Mouse (Mus musculus) CH12.LX (cell line): Measurements from ENCODE around the gene Mybpc1. TPM values are rescaled to one million over a fixed set of nuclear protein-coding genes. Genes with fewer than 3 reads are reported as not detected.

Experiments
- DNase-seq: peaks from one replicate; pipeline ENCODE4 v3.0.0-alpha.2; 2013; ENCODE audit errors: extremely low read depth
- H3K27ac ChIP-seq: 2 replicates; pipeline ENCODE4 v1.5.1; 2012; ENCODE audit warnings: low read depth, mild to moderate bottlenecking, control low read depth, moderate library complexity; ENCODE audit not compliant: insufficient read depth
- H3K27me3 ChIP-seq: replicated peaks from 2 replicates; pipeline ENCODE3; 2012; ENCODE audit warnings: inconsistent platforms
- H3K36me3 ChIP-seq, 2 experiments: replicated peaks in 1 of 2; 2 replicates each; pipeline versions ENCODE3 to v1.6.1; 2012; ENCODE audit warnings: inconsistent platforms in 1 of 2, low read length in 1 of 2, mild to moderate bottlenecking in 1 of 2, mixed read lengths in 1 of 2, moderate library complexity in 1 of 2; ENCODE audit not compliant: control insufficient read depth in 1 of 2, insufficient read depth in 1 of 2
- H3K4me1 ChIP-seq, 2 experiments: 2 replicates each; pipeline ENCODE4 v1.6.1; 2012; ENCODE audit warnings: inconsistent platforms in 1 of 2, moderate library complexity in 1 of 2; ENCODE audit not compliant: insufficient read depth in 2 of 2, control insufficient read depth in 1 of 2
- H3K4me2 ChIP-seq: 2 replicates; pipeline ENCODE4 v1.6.1; 2012; ENCODE audit warnings: low read depth, mild to moderate bottlenecking, control low read depth; ENCODE audit not compliant: poor library complexity, insufficient read depth, severe bottlenecking
- H3K4me3 ChIP-seq, 3 experiments: fragments of 150-350 bp in 1 of 3; sonication (generic) in 1 of 3; replicated peaks in 1 of 3; 2 replicates each; pipeline versions ENCODE3 to v1.5.1; 2011 to 2012; ENCODE audit warnings: low read depth in 2 of 3, low read length in 2 of 3, mild to moderate bottlenecking in 2 of 3, moderate library complexity in 2 of 3, control low read depth in 1 of 3, improper control_type of control experiment in 1 of 3, inconsistent platforms in 1 of 3, mixed read lengths in 1 of 3; ENCODE audit not compliant: poor library complexity in 1 of 3
- H3K79me2 ChIP-seq: replicated peaks from 2 replicates; pipeline ENCODE4 v1.6.1; 2012; ENCODE audit warnings: mild to moderate bottlenecking, moderate library complexity; ENCODE audit not compliant: control insufficient read depth, poor library complexity, insufficient read depth, severe bottlenecking; ENCODE audit errors: extremely low read depth
- H3K9ac ChIP-seq: 2 replicates; pipeline ENCODE4 v1.6.1; 2012; ENCODE audit warnings: low read depth, mild to moderate bottlenecking, control low read depth, moderate library complexity; ENCODE audit not compliant: insufficient read depth
- H3K9me3 ChIP-seq: replicated peaks from 2 replicates; pipeline ENCODE3; 2012; ENCODE audit warnings: low read length, inconsistent platforms, mixed read lengths
- CHD2 ChIP-seq: IDR thresholded peaks from 2 replicates; pipeline ENCODE4 v1.6.1; 2011; ENCODE audit warnings: low read length, improper control_type of control experiment
- CTCF ChIP-seq, 2 experiments: IDR thresholded peaks in 1 of 2; conservative IDR thresholded peaks in 1 of 2; 2 replicates each; pipeline ENCODE4 v1.5.1; 2011 to 2012; ENCODE audit warnings: low read depth in 2 of 2, low read length in 2 of 2, improper control_type of control experiment in 1 of 2, inconsistent platforms in 1 of 2, mild to moderate bottlenecking in 1 of 2, moderate library complexity in 1 of 2
- E2F4 ChIP-seq: IDR thresholded peaks from 2 replicates; pipeline ENCODE4 v1.6.1; 2011; ENCODE audit warnings: low read depth, low read length, improper control_type of control experiment; ENCODE audit not compliant: insufficient replicate concordance
- EP300 ChIP-seq: IDR thresholded peaks from 2 replicates; pipeline ENCODE4 v1.6.1; 2011; ENCODE audit warnings: low read length, improper control_type of control experiment
- JUND ChIP-seq: conservative IDR thresholded peaks from 2 replicates; pipeline ENCODE4 v1.6.1; 2011; ENCODE audit warnings: low read depth, low read length, improper control_type of control experiment
- KAT2A ChIP-seq: IDR thresholded peaks from 2 replicates; pipeline ENCODE4 v1.6.1; 2012; ENCODE audit warnings: low read length, improper control_type of control experiment, inconsistent platforms; ENCODE audit not compliant: insufficient replicate concordance
- MAFK ChIP-seq: IDR thresholded peaks from 2 replicates; pipeline ENCODE4 v1.6.1; 2011; ENCODE audit warnings: low read length, improper control_type of control experiment; ENCODE audit not compliant: insufficient replicate concordance
- MAZ ChIP-seq: IDR thresholded peaks from 2 replicates; pipeline ENCODE4 v1.6.1; 2012; ENCODE audit warnings: low read depth, mild to moderate bottlenecking, inconsistent platforms, low read length, improper control_type of control experiment, moderate library complexity
- MXI1 ChIP-seq: IDR thresholded peaks from 2 replicates; pipeline ENCODE4 v1.6.1; 2011; ENCODE audit warnings: mild to moderate bottlenecking, low read depth, low read length, improper control_type of control experiment
- NELFE ChIP-seq: IDR thresholded peaks from 2 replicates; pipeline ENCODE4 v1.6.1; 2011; ENCODE audit warnings: low read depth, low read length, improper control_type of control experiment
- NRF1 ChIP-seq: IDR thresholded peaks from 2 replicates; pipeline ENCODE4 v1.6.1; 2014; ENCODE audit warnings: low read depth, mild to moderate bottlenecking, inconsistent platforms, low read length, improper control_type of control experiment, moderate library complexity
- PAX5 ChIP-seq: IDR thresholded peaks from 2 replicates; pipeline ENCODE4 v1.6.1; 2012; ENCODE audit warnings: low read length, inconsistent platforms, mixed read lengths
- POLR2AphosphoS2 ChIP-seq: IDR thresholded peaks from 2 replicates; pipeline ENCODE4 v1.6.1; 2011; ENCODE audit warnings: low read depth, low read length, improper control_type of control experiment
- SIN3A ChIP-seq: IDR thresholded peaks from 2 replicates; pipeline ENCODE4 v1.6.1; 2012; ENCODE audit warnings: low read length, improper control_type of control experiment, inconsistent platforms
- TCF12 ChIP-seq: IDR thresholded peaks from 2 replicates; pipeline ENCODE4 v1.6.1; 2014; ENCODE audit warnings: low read depth, mild to moderate bottlenecking, inconsistent platforms, low read length, improper control_type of control experiment
- UBTF ChIP-seq: IDR thresholded peaks from 2 replicates; pipeline ENCODE4 v1.6.1; 2012; ENCODE audit warnings: low read depth, mild to moderate bottlenecking, inconsistent platforms, low read length, improper control_type of control experiment, moderate library complexity
- USF2 ChIP-seq: conservative IDR thresholded peaks from 2 replicates; pipeline ENCODE4 v1.6.1; 2011; ENCODE audit warnings: low read depth, low read length, improper control_type of control experiment
- ZKSCAN1 ChIP-seq: IDR thresholded peaks from 2 replicates; pipeline ENCODE4 v1.6.1; 2012; ENCODE audit warnings: low read depth, inconsistent platforms, low read length, improper control_type of control experiment, borderline replicate concordance
- ZMIZ1 ChIP-seq: IDR thresholded peaks from 2 replicates; pipeline ENCODE4 v1.6.1; 2012; ENCODE audit warnings: low read depth, mild to moderate bottlenecking, inconsistent platforms, low read length, improper control_type of control experiment
- dilution Hi-C: fragments of 300-500 bp; cut with MboI; formaldehyde crosslinking; loops from 2 replicates; pipeline ENCODE4 v1.14.3; 2020; ENCODE audit warnings: low sequenced_read_pairs; ENCODE audit not compliant: extremely low pct_unique_long_range_greater_than_20kb, extremely low pct_ligation_motif_present
- in situ Hi-C: fragments of 300-500 bp; cut with MboI; formaldehyde crosslinking; loops from 3 replicates; pipeline ENCODE4 v1.14.3; 2019; ENCODE audit warnings: low sequenced_read_pairs, low pct_ligation_motif_present, low pct_unique_long_range_greater_than_20kb, mixed read lengths
- polyA plus RNA-seq: library from polyadenylated mRNA; unstranded; fragments of >175 nt; gene quantifications from 2 replicates; pipeline ENCODE4 v1.2.1, GENCODE M21; 2012; ENCODE audit warnings: low read depth; ENCODE audit not compliant: insufficient read length
- total RNA-seq, 2 experiments: library from RNA; depleted of rRNA; stranded (reverse); fragments of 300-350 nt in 1 of 2; fragments of >200 nt in 1 of 2; gene quantifications; 2 replicates each; pipeline ENCODE4 v1.2.3; 2012 to 2014

Gene Mybpc1
- total and polyA plus RNA-seq, 3 experiments: not detected

DNA sequence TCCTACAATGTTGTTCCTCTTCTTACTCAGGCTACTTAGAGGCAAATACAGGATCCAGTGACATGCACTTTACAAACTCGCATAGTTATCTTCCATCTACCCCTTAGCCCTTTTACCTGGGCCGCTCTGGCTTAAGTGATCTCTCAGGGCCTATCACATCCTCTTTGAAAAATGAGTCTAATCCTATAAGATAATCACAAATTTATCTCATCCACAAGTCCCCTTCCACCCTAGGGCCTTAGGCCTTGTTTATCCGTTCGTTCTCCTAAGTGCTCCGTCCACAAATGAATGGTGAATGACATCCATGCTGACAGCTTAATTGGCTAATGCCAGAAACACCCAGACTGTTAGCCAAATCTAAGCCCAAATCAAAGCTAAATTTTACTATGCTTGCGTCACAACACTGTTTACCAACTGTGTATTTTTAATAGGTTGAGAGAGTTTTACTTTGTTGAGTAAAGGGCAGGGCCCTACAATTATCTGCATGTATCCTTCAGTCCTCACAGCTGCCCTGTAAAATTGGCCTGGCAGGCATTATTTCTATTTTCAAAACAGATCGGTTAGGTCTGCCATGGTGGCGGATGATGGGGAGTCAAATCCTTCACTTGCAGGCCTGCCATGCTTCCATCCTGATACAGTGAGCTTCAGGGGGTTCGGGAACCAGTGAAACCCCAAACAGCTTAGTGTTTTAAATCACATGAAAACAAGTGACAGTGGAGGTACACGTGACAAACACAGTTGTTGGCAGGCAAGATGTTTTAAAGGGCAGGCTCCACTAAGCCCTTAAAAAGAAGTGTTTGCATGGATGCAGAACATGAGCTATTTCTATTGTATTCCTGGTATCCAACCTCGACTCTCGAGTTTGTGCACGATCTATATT lies 102.8 kb downstream of the Mybpc1 start:
- H3K4me2 ChIP-seq: no peak overlapping the region
- no peak overlapping the region for H3K9ac ChIP-seq
- TF ChIP-seq EP300: no peak
- TF ChIP-seq PAX5: no peak
- TF ChIP-seq MAFK: no peak
- TF ChIP-seq SIN3A: no peak
- no peak for TF ChIP-seq USF2
- TF ChIP-seq MAZ: no peak
- TF ChIP-seq UBTF: no peak
- TF ChIP-seq E2F4: no peak
- no peak for TF ChIP-seq KAT2A
- no peak for TF ChIP-seq ZMIZ1
- TF ChIP-seq, all 38 proteins: peak for 0
- in situ Hi-C loops: no loop called here
- Histone ChIP-seq H3K27me3 (peaks cover 5% of the 10 kb centered on the region), H3K4me1 (peaks cover 0 to 24% of the 10 kb centered on the region in 2 experiments; a peak in 2 of 4 replicates), H3K9me3 (no peaks in the 10 kb centered on the region), H3K27ac (no peak overlapping the region), H3K36me3 (no peaks in the 10 kb centered on the region), H3K4me3 (no peak overlapping the region), H3K79me2 (no peaks in the 10 kb centered on the region)
- dilution Hi-C loops: no loop called here
- no peak for DNase-seq

DNA sequence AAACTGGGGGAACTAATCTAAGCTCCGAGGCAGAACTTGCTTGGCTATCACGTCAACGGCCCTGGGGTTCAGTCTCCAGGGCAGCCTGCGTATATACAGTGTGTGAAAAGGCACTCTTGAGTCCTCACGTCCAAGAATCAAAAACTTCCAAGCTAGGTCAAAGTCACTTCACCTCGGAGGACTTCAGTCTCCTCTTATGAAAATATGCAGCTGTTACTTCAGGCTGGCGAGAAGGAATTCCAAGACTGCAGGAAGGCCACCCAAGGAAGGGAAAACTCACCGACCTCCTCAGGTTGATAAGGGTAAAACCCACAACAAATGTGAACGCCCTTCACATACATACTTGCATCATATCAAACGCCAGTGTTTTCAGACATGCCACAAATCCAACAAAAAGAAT lies 103.6 kb downstream of the Mybpc1 start:
- Histone ChIP-seq H3K36me3 (no peaks in the 10 kb centered on the region), H3K4me2 (no peak overlapping the region), H3K27ac (no peak overlapping the region), H3K4me3 (no peak overlapping the region), H3K27me3 (peaks cover 5% of the 10 kb centered on the region), H3K9ac (no peak overlapping the region), H3K9me3 (no peaks in the 10 kb centered on the region), H3K79me2 (no peaks in the 10 kb centered on the region), H3K4me1 (peaks cover 0 to 24% of the 10 kb centered on the region in 2 experiments; a peak in 2 of 4 replicates)
- DNase-seq: no peak
- dilution Hi-C loops: no loop called here
- in situ Hi-C loops: no loop called here
- no peak for TF ChIP-seq MAZ

DNA sequence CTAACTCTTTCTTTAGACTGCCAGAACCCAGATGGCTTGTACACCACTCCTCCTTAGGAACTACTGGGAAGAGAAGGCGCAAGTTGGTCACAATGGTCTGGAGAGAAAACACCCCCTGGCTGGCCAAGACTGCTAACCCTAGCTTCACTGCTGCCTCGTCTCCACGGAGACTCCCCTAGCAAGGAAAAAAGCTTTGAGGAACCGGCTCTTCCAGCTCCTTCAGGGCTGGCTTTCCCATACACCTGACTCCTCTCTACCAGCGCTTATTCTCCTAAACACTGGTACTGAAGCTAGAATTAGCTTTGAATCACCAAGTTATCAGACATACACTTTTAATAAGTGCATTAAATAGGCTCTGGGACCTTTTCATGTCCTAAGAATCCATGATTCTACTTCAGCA lies 105.0 kb downstream of the Mybpc1 start:
- no peak for TF ChIP-seq JUND
- TF ChIP-seq POLR2AphosphoS2: no peak
- TF ChIP-seq ZKSCAN1: no peak
- no peak for TF ChIP-seq NRF1
- no peak for TF ChIP-seq NELFE
- TF ChIP-seq CHD2: no peak
- TF ChIP-seq E2F4: no peak
- no peak for TF ChIP-seq MXI1
- TF ChIP-seq CTCF (conservative IDR thresholded peaks at IDR 0.05 in 1 of 2, IDR thresholded peaks at IDR 0.05 in 1 of 2; ENCODE audit: low read depth in 2 of 2, low read length in 2 of 2): no peak
- TF ChIP-seq PAX5: no peak
- TF ChIP-seq TCF12: no peak
- Histone ChIP-seq H3K9ac (no peak overlapping the region), H3K9me3 (no peaks in the 10 kb centered on the region), H3K27ac (no peak overlapping the region), H3K36me3 (no peaks in the 10 kb centered on the region), H3K4me1 (peaks cover 0 to 24% of the 10 kb centered on the region in 2 experiments; a peak in 2 of 4 replicates), H3K4me3 (no peak overlapping the region), H3K27me3 (peaks cover 5% of the 10 kb centered on the region), H3K79me2 (no peaks in the 10 kb centered on the region), H3K4me2 (no peak overlapping the region)
- in situ Hi-C loops (no loop called here), dilution Hi-C loops (no loop called here)
- no peak for DNase-seq
